Mouse (Mus musculus) midbrain, embryonic 16.5 days (tissue): ENCODE measurements around the gene Apobec3. TPM values are rescaled to one million over a fixed set of nuclear protein-coding genes. Genes with fewer than 3 reads are reported as not detected.

ENCODE experiments used
- ATAC-seq: fragments of 200-750 bp; cut with Nextera tagmentation; 2 replicates; pipeline ENCODE4 v1.8.0; 2017; ENCODE audit warnings: moderate TSS enrichment
- H3K27ac ChIP-seq: fragments of 300-500 bp; sonication (generic); 2 replicates; pipeline ENCODE4 v1.5.1; 2014; ENCODE audit warnings: mild to moderate bottlenecking, low read length, mixed read lengths
- H3K27me3 ChIP-seq: fragments of 300-500 bp; sonication (generic); 2 replicates; pipeline ENCODE4 v1.6.1; 2014; ENCODE audit warnings: low read depth, low read length, mixed read lengths; ENCODE audit not compliant: control insufficient read depth, insufficient read depth
- H3K36me3 ChIP-seq: fragments of 300-500 bp; sonication (generic); 2 replicates; pipeline ENCODE4 v1.6.1; 2014; ENCODE audit warnings: mild to moderate bottlenecking, low read length, moderate library complexity, mixed read lengths; ENCODE audit not compliant: control insufficient read depth, insufficient read depth
- H3K4me1 ChIP-seq: fragments of 300-500 bp; sonication (generic); 2 replicates; pipeline ENCODE4 v1.6.1; 2014; ENCODE audit warnings: mild to moderate bottlenecking, low read length, mixed read lengths; ENCODE audit not compliant: control insufficient read depth, insufficient read depth
- H3K4me2 ChIP-seq: fragments of 300-500 bp; sonication (generic); 2 replicates; pipeline ENCODE4 v1.6.1; 2014; ENCODE audit warnings: mild to moderate bottlenecking, low read length, mixed read lengths
- H3K4me3 ChIP-seq: fragments of 300-500 bp; sonication (generic); 2 replicates; pipeline ENCODE4 v1.5.1; 2014; ENCODE audit warnings: low read depth, mild to moderate bottlenecking, low read length, moderate library complexity, mixed read lengths
- H3K9ac ChIP-seq: fragments of 300-500 bp; sonication (generic); 2 replicates; pipeline ENCODE4 v1.6.1; 2014; ENCODE audit warnings: low read depth, low read length, mixed read lengths
- H3K9me3 ChIP-seq: fragments of 300-500 bp; sonication (generic); replicated peaks from 2 replicates; pipeline ENCODE4 v1.6.1; 2014; ENCODE audit warnings: mild to moderate bottlenecking, low read length, mixed read lengths; ENCODE audit not compliant: control insufficient read depth, poor library complexity, severe bottlenecking
- WGBS: fragments of 180-500 bp; shearing (Covaris S2); extraction: QIAGEN DNeasy Blood & Tissue Kit; methylation state at CpG from one replicate; pipeline ENCODE4 v1.1.7; 2014; 5-methylcytosine and 5-hydroxymethylcytosine counted together
- polyA plus RNA-seq: library from polyadenylated mRNA; unstranded; fragments of >200 nt; fragmentation: Nextera tagmentation; extraction: Ambion mirVana; gene quantifications from 2 replicates; pipeline ENCODE4 v1.2.1, GENCODE M21; 2015

The Apobec3 gene
- polyA plus RNA-seq, 1 experiment from 2014 or later, result 3.8 TPM

DNA sequence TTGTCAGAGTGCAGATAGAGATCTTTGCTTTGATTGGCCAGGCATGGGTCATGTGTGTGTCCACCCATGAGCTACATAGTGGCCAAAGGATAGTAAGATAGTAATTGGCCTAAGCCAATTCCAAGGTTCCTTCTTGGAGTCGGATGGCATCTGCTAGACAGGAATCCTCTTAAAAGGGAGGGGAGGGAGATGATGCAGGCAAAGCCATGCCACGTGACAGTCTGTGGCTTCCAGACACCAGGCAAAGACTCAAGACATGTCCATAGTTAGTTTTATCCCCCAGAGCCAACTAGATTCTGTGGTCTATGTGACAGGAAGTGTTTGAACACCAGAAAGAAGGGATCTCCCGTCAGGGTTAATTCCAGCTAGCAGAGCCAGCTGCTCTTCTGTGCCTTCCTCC is 67.0 kb downstream of the Apobec3 start:
- 47% methylated on average over 3 of the region's 3 CpGs for WGBS
- ATAC-seq, result no peak
- Histone ChIP-seq H3K4me2 (no peak overlapping the region), H3K9ac (no peak overlapping the region), H3K36me3 (no peaks in the 10 kb centered on the region), H3K27ac (no peak overlapping the region), H3K4me3 (no peak overlapping the region), H3K9me3 (no peaks in the 10 kb centered on the region), H3K27me3 (no peaks in the 10 kb centered on the region), H3K4me1 (no peaks in the 10 kb centered on the region)

DNA sequence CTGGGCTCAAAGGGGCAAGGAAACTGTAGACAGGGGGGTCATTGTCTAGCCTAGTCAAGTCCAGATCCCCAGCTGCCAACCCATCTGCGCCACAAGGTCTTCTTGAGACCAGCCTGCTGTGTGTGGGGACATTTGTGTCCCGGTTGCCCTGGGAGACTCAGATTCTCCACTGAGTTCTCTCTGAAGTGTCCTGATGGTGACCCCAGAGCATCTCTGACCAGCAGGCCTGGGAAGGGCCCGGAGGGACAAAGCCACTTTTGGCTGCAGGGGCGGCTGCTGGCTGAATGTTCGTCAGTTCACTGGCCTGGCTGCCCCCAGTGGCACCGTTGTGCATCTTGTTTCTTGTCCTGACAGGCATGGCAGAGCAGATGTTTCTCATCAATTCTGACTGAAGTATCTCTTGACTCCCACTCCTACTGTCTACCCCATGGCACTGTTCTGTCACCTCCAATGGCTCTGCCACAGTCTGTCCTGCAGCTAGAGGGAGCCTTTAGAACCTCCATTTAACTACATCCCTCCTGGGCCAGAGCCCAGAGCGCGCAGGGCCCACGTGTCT is 70.0 kb downstream of the Apobec3 start:
- Histone ChIP-seq H3K27me3 (no peaks in the 10 kb centered on the region), H3K4me1 (no peaks in the 10 kb centered on the region), H3K36me3 (no peaks in the 10 kb centered on the region), H3K9me3 (no peaks in the 10 kb centered on the region), H3K9ac (no peak overlapping the region), H3K4me3 (no peak overlapping the region), H3K4me2 (no peak overlapping the region), H3K27ac (no peak overlapping the region)
- WGBS, result 60% methylated on average over 9 of the region's 9 CpGs
- ATAC-seq, result no peak

GRCm38 (mm10) chr15:79962661-79963060 is 71.2 kb downstream of the Apobec3 start:
- Histone ChIP-seq H3K27ac (no peak overlapping the region), H3K4me3 (no peak overlapping the region), H3K36me3 (no peaks in the 10 kb centered on the region), H3K4me1 (no peaks in the 10 kb centered on the region), H3K27me3 (no peaks in the 10 kb centered on the region), H3K9me3 (no peaks in the 10 kb centered on the region), H3K4me2 (no peak overlapping the region), H3K9ac (no peak overlapping the region)
- ATAC-seq, result no peak
- WGBS, result 61% methylated on average over 18 of the region's 18 CpGs

GRCm38 (mm10) chr15:79964376-79964775 is 72.9 kb downstream of the Apobec3 start:
- ATAC-seq, result no peak

More at GRCm38 (mm10) chr15:79964376-79964775, 72.9 kb downstream of the Apobec3 start:
- Histone ChIP-seq H3K9me3 (no peaks in the 10 kb centered on the region), H3K4me1 (no peaks in the 10 kb centered on the region), H3K36me3 (no peaks in the 10 kb centered on the region), H3K9ac (no peak overlapping the region), H3K27me3 (no peaks in the 10 kb centered on the region), H3K4me3 (no peak overlapping the region), H3K27ac (no peak overlapping the region), H3K4me2 (no peak overlapping the region)
- WGBS, result 94% methylated on average over 7 of the region's 7 CpGs

Other genes with a start within 250 kb of the Apobec3 start
- 4.0 and 5.1 TPM in 2 replicates for gene Fam227a, start 232.7 kb upstream of the Apobec3 start, polyA plus RNA-seq
- 101 and 105 TPM in 2 replicates for gene Cby1, start 232.5 kb upstream of the Apobec3 start, polyA plus RNA-seq
- gene Tomm22, start 220.8 kb upstream of the Apobec3 start, polyA plus RNA-seq, result 233 and 237 TPM in 2 replicates
- 20.6 and 21.3 TPM in 2 replicates for gene Josd1, start 203.7 kb upstream of the Apobec3 start, polyA plus RNA-seq
- 51.4 and 53.6 TPM in 2 replicates for gene Gtpbp1, start 200.8 kb upstream of the Apobec3 start, polyA plus RNA-seq
- 5.7 and 6.0 TPM in 2 replicates for gene Sun2, start 149.1 kb upstream of the Apobec3 start, polyA plus RNA-seq
- gene Dnal4, start 113.8 kb upstream of the Apobec3 start, polyA plus RNA-seq, result 69.0 and 76.5 TPM in 2 replicates
- gene Nptxr, start 86.9 kb upstream of the Apobec3 start, polyA plus RNA-seq, result 55.0 and 62.1 TPM in 2 replicates
- gene Npcd, start 57.4 kb upstream of the Apobec3 start, polyA plus RNA-seq, result 0.74 and 1.3 TPM in 2 replicates
- 73.2 and 73.7 TPM in 2 replicates for gene Cbx6, start 57.0 kb upstream of the Apobec3 start, polyA plus RNA-seq
- gene Cbx7, start 79.5 kb downstream of the Apobec3 start, polyA plus RNA-seq, result 4.8 and 5.0 TPM in 2 replicates
- 4.3 and 6.8 TPM in 2 replicates for gene Pdgfb, start 123.3 kb downstream of the Apobec3 start, polyA plus RNA-seq
- gene Syngr1, start 199.7 kb downstream of the Apobec3 start, polyA plus RNA-seq, result 66.2 and 83.9 TPM in 2 replicates
- 524 and 548 TPM in 2 replicates for gene Rpl3, start 200.2 kb downstream of the Apobec3 start, polyA plus RNA-seq
- gene Tab1, start 241.5 kb downstream of the Apobec3 start, polyA plus RNA-seq, result 35.9 and 38.3 TPM in 2 replicates